Mouse (Mus musculus): ENCODE data around the gene Ptgfrn.

DNA sequence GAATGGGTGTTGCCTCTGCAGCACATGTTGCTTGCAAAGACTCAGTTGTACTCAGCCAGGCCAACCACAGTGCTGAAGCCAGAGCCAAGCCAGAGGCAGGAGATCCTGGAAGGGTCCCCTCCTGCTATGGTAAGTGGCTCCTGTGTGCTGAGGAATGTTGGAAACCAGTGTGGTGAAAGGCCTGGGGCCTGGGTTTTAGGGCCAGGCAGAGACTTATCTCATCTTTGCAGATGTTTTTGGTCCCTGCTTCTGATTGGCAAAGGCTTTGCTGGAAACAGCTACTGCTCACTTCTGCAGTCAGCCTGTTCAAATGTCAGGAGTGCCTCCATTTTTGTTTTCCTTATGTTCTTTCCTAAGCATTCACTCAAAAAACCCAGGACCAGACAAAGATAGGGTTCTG is 19.0 kb upstream of the Ptgfrn start:
- TF ChIP-seq EP300 (IDR thresholded peaks at IDR 0.05; ENCODE audit: low read depth in 1 of 2, low read length in 2 of 2) (no peak), POLR2AphosphoS2 (IDR thresholded peaks at IDR 0.05; ENCODE audit: low read length) (no peak), ZC3H11A (IDR thresholded peaks at IDR 0.05; ENCODE audit: low read depth, low read length) (no peak)
